Mouse (Mus musculus): ENCODE measurements around the gene Cyth3. TPM values are rescaled to one million over a fixed set of nuclear protein-coding genes. Genes with fewer than 3 reads are reported as not detected.

The Cyth3 gene
- polyA plus RNA-seq, 1 experiment from 2014 or later = 24.0 TPM

GRCm38 (mm10) chr5:143634550-143635112, 12.4 kb downstream of the Cyth3 start:
- DNase-seq (ENCODE audit: low read depth, low spot score) (no peak), ATAC-seq (no peak)
- CTCF ChIA-PET = no interaction called here
- POLR2A ChIA-PET = no interaction called here
- no peak for TF ChIP-seq CTCF (IDR thresholded peaks at IDR 0.05)
- no peaks in the 10 kb centered on the region for H3K27me3 ChIP-seq
- in situ Hi-C loops (cut with MboI; ENCODE audit: low pct_unique_long_range_greater_than_20kb) = no loop called here

DNA sequence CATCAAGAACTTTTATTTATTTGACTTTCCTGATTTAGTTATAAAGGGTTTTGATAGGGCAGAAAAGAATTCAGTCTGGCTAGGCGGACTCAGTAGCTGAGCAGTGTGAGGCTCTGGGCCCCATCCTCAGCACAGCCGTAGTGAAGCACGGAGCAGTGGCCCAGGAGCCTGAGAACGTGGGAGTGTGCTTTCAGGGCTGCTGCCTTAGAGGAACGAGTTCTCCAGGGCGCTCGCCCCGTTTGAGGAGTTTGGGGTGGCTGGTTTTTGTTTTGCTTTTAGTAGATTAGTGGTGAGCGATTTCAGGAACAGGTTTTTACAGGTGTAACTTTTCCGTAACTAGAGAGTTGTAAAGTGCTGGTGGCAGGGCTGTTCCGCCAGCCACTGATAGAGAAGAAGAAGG, 13.1 kb downstream of the Cyth3 start:
- H3K27me3 ChIP-seq = no peaks in the 10 kb centered on the region
- POLR2A ChIA-PET = interaction anchor here (1.1 kb wide), 1 partner anchor 18 kb away, joined by 3 read pairs; no protein-coding TSS in a partner anchor
- in situ Hi-C loops (cut with MboI; ENCODE audit: low pct_unique_long_range_greater_than_20kb) = no loop called here
- no peak for TF ChIP-seq CTCF (IDR thresholded peaks at IDR 0.05)
- ATAC-seq = no peak
- CTCF ChIA-PET = interaction anchor here (1.3 kb wide), 1 partner anchor 34 kb away, joined by 6 read pairs; no protein-coding TSS in a partner anchor
- DNase-seq (ENCODE audit: low read depth, low spot score) = no peak

DNA sequence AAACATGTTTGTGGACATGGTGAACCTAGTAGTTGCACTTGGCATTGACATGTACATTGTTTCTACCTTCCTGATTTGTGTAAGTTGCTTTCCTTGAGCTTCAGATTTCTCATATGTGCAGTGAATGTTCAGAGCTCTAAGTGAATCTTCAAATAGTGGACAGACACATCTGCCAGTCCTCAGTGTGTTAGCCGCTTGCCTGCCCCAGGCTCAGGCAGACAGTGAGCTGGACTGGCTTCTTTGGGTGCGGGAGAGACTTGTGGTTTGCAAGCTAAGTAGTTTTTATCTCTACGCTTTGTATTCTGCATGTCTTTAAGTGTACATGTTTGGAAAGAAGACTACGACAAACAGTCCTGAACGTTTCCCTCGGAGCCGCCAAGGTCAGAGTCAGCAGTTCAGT, 13.9 kb downstream of the Cyth3 start:
- H3K27me3 ChIP-seq = no peaks in the 10 kb centered on the region
- CTCF ChIA-PET = interaction anchor here (1.2 to 1.3 kb wide), 2 partner anchors 31 to 33 kb away, joined by 4 to 6 read pairs; no protein-coding TSS in a partner anchor
- no peak for DNase-seq (ENCODE audit: low read depth, low spot score)
- no peak for TF ChIP-seq CTCF (IDR thresholded peaks at IDR 0.05)
- POLR2A ChIA-PET = interaction anchor here (1.1 to 1.5 kb wide), 2 partner anchors 13 to 19 kb away, joined by 3 read pairs; no protein-coding TSS in a partner anchor
- ATAC-seq = no peak
- in situ Hi-C loops (cut with MboI; ENCODE audit: low pct_unique_long_range_greater_than_20kb) = no loop called here

- DNase-seq (ENCODE audit: low read depth, low spot score) (no peak), ATAC-seq (no peak)
- TF ChIP-seq CTCF (IDR thresholded peaks at IDR 0.05) = no peak
- in situ Hi-C loops (cut with MboI; ENCODE audit: low pct_unique_long_range_greater_than_20kb) = no loop called here
- ChIA-PET POLR2A (interaction anchor here (1.5 kb wide), 1 partner anchor 15 kb away, joined by 3 read pairs; no protein-coding TSS in a partner anchor), CTCF (no interaction called here)
- H3K27me3 ChIP-seq = no peaks in the 10 kb centered on the region
Measured at GRCm38 (mm10) chr5:143637832-143638420, 15.7 kb downstream of the Cyth3 start.

DNA sequence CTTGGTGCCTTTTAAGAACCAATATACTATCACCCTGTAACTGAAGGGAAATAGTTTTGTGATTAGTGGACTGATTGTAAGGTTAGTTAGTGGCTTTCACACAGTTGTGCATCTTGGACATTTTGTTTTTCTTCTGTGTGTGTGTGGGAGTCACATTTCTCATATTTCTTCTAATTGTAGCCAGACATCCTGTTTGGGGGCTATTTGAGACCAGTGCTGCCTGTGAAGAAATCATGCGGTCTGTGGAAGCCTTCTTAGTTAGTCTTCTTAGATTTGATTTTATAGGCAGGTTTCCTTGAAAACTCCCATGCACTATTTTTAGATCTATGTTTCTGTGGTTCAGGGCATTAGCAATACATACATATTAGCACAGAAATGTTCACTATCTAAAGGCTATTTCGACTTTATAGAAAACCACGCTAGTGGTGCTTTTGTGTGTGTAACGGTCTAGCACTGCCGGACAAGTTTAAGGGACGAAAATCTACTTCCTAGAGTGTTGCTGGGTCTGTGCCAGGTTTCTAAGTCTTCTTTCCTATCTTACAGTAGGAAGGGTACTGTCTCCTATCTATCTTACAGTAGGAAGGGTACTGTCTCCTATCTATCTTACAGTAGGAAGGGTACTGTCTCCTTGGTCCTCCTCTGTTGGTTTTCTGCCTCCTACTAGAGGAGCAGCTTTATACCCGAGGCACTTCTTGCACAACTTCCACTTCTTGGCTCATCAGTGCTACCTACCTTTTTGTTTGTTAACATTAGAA, 16.4 kb downstream of the Cyth3 start:
- TF ChIP-seq CTCF (IDR thresholded peaks at IDR 0.05) = no peak
- ATAC-seq = no peak
- ChIA-PET CTCF (no interaction called here), POLR2A (no interaction called here)
- DNase-seq (ENCODE audit: low read depth, low spot score) = no peak
- in situ Hi-C loops (cut with MboI; ENCODE audit: low pct_unique_long_range_greater_than_20kb) = no loop called here
- no peaks in the 10 kb centered on the region for H3K27me3 ChIP-seq

- H3K27me3 ChIP-seq = no peaks in the 10 kb centered on the region
- POLR2A ChIA-PET = no interaction called here
- CTCF ChIA-PET = no interaction called here
- DNase-seq (ENCODE audit: low read depth, low spot score) = no peak
- TF ChIP-seq CTCF (IDR thresholded peaks at IDR 0.05) = no peak
- ATAC-seq = no peak
- in situ Hi-C loops (cut with MboI; ENCODE audit: low pct_unique_long_range_greater_than_20kb) = no loop called here
Measured at GRCm38 (mm10) chr5:143639329-143639728, 17.1 kb downstream of the Cyth3 start.

- no peak for ATAC-seq
- in situ Hi-C loops (cut with MboI; ENCODE audit: low pct_unique_long_range_greater_than_20kb) = no loop called here
- ChIA-PET CTCF (interaction anchor here (1.6 kb wide), 1 partner anchor 22 kb away, joined by 4 read pairs; no protein-coding TSS in a partner anchor), POLR2A (no interaction called here)
- no peaks in the 10 kb centered on the region for H3K27me3 ChIP-seq
- no peak for DNase-seq (ENCODE audit: low read depth, low spot score)
- TF ChIP-seq CTCF (IDR thresholded peaks at IDR 0.05) = no peak
Measured at GRCm38 (mm10) chr5:143639810-143640209, 17.6 kb downstream of the Cyth3 start.

- ChIA-PET CTCF (interaction anchor here (1.1 to 1.6 kb wide), 3 partner anchors 13 to 22 kb away, joined by 3 to 4 read pairs (median 3); no protein-coding TSS in a partner anchor), POLR2A (no interaction called here)
- no peak for ATAC-seq
- DNase-seq (ENCODE audit: low read depth, low spot score) = no peak
- TF ChIP-seq CTCF (IDR thresholded peaks at IDR 0.05) = no peak
- in situ Hi-C loops (cut with MboI; ENCODE audit: low pct_unique_long_range_greater_than_20kb) = no loop called here
- no peaks in the 10 kb centered on the region for H3K27me3 ChIP-seq
Measured at GRCm38 (mm10) chr5:143641503-143641902, 19.3 kb downstream of the Cyth3 start.

DNA sequence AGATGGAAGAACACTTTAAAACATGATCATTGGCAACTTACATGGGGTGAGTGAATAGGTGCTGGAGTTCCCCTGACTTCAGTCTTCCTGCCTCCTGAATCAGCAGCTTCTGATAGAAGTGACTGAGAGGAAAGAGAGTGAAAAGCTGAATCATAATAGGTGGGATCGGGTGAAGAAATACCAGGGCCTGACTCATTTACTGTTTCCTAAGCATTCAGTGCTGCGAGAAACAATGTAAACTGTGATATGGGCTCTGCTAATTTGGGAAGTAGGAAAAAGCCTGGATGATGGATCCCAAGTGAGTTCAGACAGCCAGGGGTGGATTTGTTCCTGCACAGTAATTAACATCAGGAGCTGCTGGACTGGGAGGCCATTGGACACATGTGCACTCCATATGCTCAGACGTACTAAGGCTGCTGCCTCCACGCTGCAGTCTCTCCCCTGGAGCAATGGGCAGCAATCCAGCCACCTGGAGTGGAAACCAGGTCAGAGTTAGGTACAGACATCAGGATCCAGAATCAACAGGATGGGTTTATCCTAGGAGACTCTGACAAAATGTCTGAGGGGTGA, 20.1 kb downstream of the Cyth3 start:
- in situ Hi-C loops (cut with MboI; ENCODE audit: low pct_unique_long_range_greater_than_20kb) = no loop called here
- ATAC-seq (peak; percentile 51), DNase-seq (ENCODE audit: low read depth, low spot score) (no peak)
- no peaks in the 10 kb centered on the region for H3K27me3 ChIP-seq
- ChIA-PET CTCF (interaction anchor here (0.9 to 1.1 kb wide), 2 partner anchors 12 to 38 kb away, joined by 3 read pairs; no protein-coding TSS in a partner anchor), POLR2A (no interaction called here)
- no peak for TF ChIP-seq CTCF (IDR thresholded peaks at IDR 0.05)

DNA sequence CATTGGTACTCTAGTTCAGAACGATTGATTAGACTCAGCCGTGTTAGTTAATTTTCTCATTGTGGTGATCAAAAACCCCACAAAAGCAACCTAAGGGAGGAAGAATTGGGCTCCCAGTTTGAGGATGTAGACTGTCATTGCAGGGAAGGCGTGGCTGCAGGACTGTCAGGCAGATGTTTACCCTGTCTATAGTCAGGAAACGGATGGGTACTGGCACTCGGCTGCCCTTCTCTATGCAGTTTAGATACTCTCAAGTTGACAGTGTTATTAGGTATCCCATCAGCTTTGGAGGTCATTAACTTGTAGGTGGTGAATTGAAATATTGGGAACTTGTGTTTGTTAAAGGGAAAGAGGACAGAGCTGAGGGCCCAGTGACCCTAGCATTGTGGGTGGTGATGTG, 23.7 kb downstream of the Cyth3 start:
- TF ChIP-seq CTCF (IDR thresholded peaks at IDR 0.05) = no peak

More for the DNA sequence above, 23.7 kb downstream of the Cyth3 start:
- in situ Hi-C loops (cut with MboI; ENCODE audit: low pct_unique_long_range_greater_than_20kb) = no loop called here
- POLR2A ChIA-PET = no interaction called here
- H3K27me3 ChIP-seq = no peaks in the 10 kb centered on the region
- ATAC-seq (no peak), DNase-seq (ENCODE audit: low read depth, low spot score) (no peak)
- CTCF ChIA-PET = interaction anchor here (2.2 kb wide), 1 partner anchor 8 kb away, joined by 7 read pairs; no protein-coding TSS in a partner anchor

All from Patski (cell line).